Mouse (Mus musculus) B cell, adult 2 months (primary cell): ENCODE results near the gene Defa32.
"Not testable (repeated sequence)": the region's sequence is repeated elsewhere in the genome, so short reads cannot be mapped to it uniquely, and the experiment has no call there.

ENCODE experiments used
- DNase-seq, 2 experiments: peaks; one replicate each; pipeline ENCODE4 v3.0.0; 2022

Gene Defa32

GRCm38 (mm10) chr8:21528732-21529131, at the start of gene Defa32:
Gene Defa32, plus strand, starts transcription at chr8:21529032.
- not testable (repeated sequence) for DNase-seq

DNA sequence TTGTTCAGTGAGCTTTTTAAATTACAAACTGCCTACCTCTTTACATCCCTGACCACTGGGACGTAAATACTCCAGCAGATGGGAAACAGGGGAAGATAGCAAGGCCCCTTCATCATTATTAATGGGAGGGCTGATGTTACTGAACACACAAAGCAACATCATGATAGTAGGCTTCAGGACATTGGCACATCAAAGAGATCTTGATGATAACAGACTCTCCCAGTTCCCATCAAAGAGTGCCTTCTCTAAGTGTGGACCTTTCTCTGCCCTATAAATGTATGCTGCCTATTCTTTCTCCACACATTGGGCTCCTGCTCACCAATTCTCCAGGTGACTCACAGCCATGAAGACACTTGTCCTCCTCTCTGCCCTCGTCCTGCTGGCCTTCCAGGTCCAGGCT, 19.9 kb upstream of the Defa32 start, which contains the start of gene Defa20:
Gene Defa20 (plus strand): TSS at position 301 of the 400 bp plus-strand sequence.
- not testable (repeated sequence) for DNase-seq

GRCm38 (mm10) chr8:21565086-21565485, 36.3 kb downstream of the Defa32 start, which contains the start of gene Defa37:
Gene Defa37, plus strand, starts transcription at chr8:21565386.
- DNase-seq = not testable (repeated sequence)
